Mouse (Mus musculus): Measurements from ENCODE around the gene Bzw2.

DNA sequence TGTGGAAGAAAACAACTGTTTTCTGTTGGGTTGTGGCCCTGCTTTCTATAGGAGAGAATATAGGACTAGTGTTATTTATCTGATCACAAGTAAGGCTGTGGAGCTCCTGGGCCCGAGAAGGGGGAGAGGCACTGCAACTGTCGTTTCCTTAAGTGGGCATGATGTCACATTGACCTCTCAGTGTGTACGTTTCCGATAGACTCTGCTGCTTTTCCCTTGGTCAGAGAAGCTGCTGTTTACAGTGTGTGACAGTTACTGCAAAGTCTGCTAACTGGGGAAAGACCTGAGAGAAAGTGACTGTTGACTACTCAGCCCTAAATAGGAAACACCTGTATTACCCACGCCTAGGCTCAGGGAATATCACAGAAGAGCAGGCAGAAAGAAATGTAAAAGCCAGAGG is 111.7 kb downstream of the Bzw2 start:
- TF ChIP-seq POLR2A (IDR thresholded peaks at IDR 0.05; ENCODE audit: control insufficient read depth, extremely low read depth, insufficient read depth, low read length, poor library complexity) (no peak), CTCF (IDR thresholded peaks at IDR 0.05; ENCODE audit: borderline replicate concordance, control insufficient read depth, extremely low read depth, insufficient read depth, low read length, poor library complexity) (no peak)
